Mouse (Mus musculus): Measurements from ENCODE around the gene Lair1. TPM values are rescaled to one million over a fixed set of nuclear protein-coding genes. Genes with fewer than 3 reads are reported as not detected.
"Not testable (repeated sequence)": the region's sequence is repeated elsewhere in the genome, so short reads cannot be mapped to it uniquely, and the experiment has no call there.

Gene Lair1
- polyA plus RNA-seq, 1 experiment from 2014 or later = 0.77 TPM

GRCm38 (mm10) chr7:4082804-4083203 is 19.8 kb upstream of the Lair1 start:
- H3K4me2 ChIP-seq = no peak overlapping the region
- H3K27me3 ChIP-seq = no peaks in the 10 kb centered on the region
- WGBS = 47% methylated on average over 2 of the region's 2 CpGs
- no peak overlapping the region for H3K4me3 ChIP-seq
- H3K4me1 ChIP-seq = no peaks in the 10 kb centered on the region
- no peak overlapping the region for H3K27ac ChIP-seq
- ATAC-seq (ENCODE audit: insufficient number of reproducible peaks, insufficient read depth, low FRiP score, low TSS enrichment, low read depth) = no peak
- H3K9ac ChIP-seq = no peak overlapping the region
- H3K9me3 ChIP-seq = no peaks in the 10 kb centered on the region
- no peaks in the 10 kb centered on the region for H3K36me3 ChIP-seq

- Histone ChIP-seq H3K9me3 (no peaks in the 10 kb centered on the region), H3K4me1 (no peaks in the 10 kb centered on the region), H3K4me3 (no peak overlapping the region)
Measured at GRCm38 (mm10) chr7:4081706-4082105, 18.7 kb upstream of the Lair1 start.

GRCm38 (mm10) chr7:4080552-4080951 is 17.5 kb upstream of the Lair1 start:
- 82% methylated on average over 4 of the region's 4 CpGs for WGBS
- H3K36me3 ChIP-seq = no peaks in the 10 kb centered on the region
- H3K9ac ChIP-seq = no peak overlapping the region
- H3K4me2 ChIP-seq = no peak overlapping the region
- H3K27me3 ChIP-seq = no peaks in the 10 kb centered on the region
- H3K27ac ChIP-seq = no peak overlapping the region
- ATAC-seq (ENCODE audit: insufficient number of reproducible peaks, insufficient read depth, low FRiP score, low TSS enrichment, low read depth) = no peak
- H3K4me3 ChIP-seq = no peak overlapping the region
- no peaks in the 10 kb centered on the region for H3K4me1 ChIP-seq
- no peaks in the 10 kb centered on the region for H3K9me3 ChIP-seq

More at GRCm38 (mm10) chr7:4081706-4082105, 18.7 kb upstream of the Lair1 start:
- H3K4me2 ChIP-seq = no peak overlapping the region
- no peaks in the 10 kb centered on the region for H3K27me3 ChIP-seq
- ATAC-seq (ENCODE audit: insufficient number of reproducible peaks, insufficient read depth, low FRiP score, low TSS enrichment, low read depth) = no peak
- no peak overlapping the region for H3K27ac ChIP-seq
- no peak overlapping the region for H3K9ac ChIP-seq
- H3K36me3 ChIP-seq = no peaks in the 10 kb centered on the region

- Histone ChIP-seq H3K36me3 (no peaks in the 10 kb centered on the region), H3K4me3 (no peak overlapping the region), H3K9me3 (no peaks in the 10 kb centered on the region), H3K27me3 (no peaks in the 10 kb centered on the region), H3K9ac (no peak overlapping the region), H3K27ac (no peak overlapping the region), H3K4me2 (no peak overlapping the region), H3K4me1 (no peaks in the 10 kb centered on the region)
- WGBS = 82% methylated on average over 7 of the region's 7 CpGs
- ATAC-seq (ENCODE audit: insufficient number of reproducible peaks, insufficient read depth, low FRiP score, low TSS enrichment, low read depth) = no peak
Measured at GRCm38 (mm10) chr7:4079511-4079910, 16.5 kb upstream of the Lair1 start.

GRCm38 (mm10) chr7:4073144-4073543 is 10.1 kb upstream of the Lair1 start:
- H3K4me2 ChIP-seq = no peak overlapping the region
- ATAC-seq (ENCODE audit: insufficient number of reproducible peaks, insufficient read depth, low FRiP score, low TSS enrichment, low read depth) = no peak
- no peaks in the 10 kb centered on the region for H3K4me1 ChIP-seq
- H3K27me3 ChIP-seq = no peaks in the 10 kb centered on the region
- H3K9ac ChIP-seq = no peak overlapping the region
- H3K36me3 ChIP-seq = no peaks in the 10 kb centered on the region
- no peaks in the 10 kb centered on the region for H3K9me3 ChIP-seq
- no peak overlapping the region for H3K27ac ChIP-seq
- H3K4me3 ChIP-seq = no peak overlapping the region
- WGBS = 73% methylated on average over 3 of the region's 3 CpGs

GRCm38 (mm10) chr7:4071066-4071465 is 8.1 kb upstream of the Lair1 start:
- Histone ChIP-seq H3K4me1 (no peaks in the 10 kb centered on the region), H3K27ac (no peak overlapping the region), H3K9ac (no peak overlapping the region), H3K36me3 (no peaks in the 10 kb centered on the region), H3K27me3 (no peaks in the 10 kb centered on the region), H3K9me3 (no peaks in the 10 kb centered on the region), H3K4me2 (no peak overlapping the region), H3K4me3 (no peak overlapping the region)
- no peak for ATAC-seq (ENCODE audit: insufficient number of reproducible peaks, insufficient read depth, low FRiP score, low TSS enrichment, low read depth)
- WGBS = 86% methylated on average over 6 of the region's 6 CpGs

- ATAC-seq (ENCODE audit: insufficient number of reproducible peaks, insufficient read depth, low FRiP score, low TSS enrichment, low read depth) = no peak
- H3K27ac ChIP-seq = no peak overlapping the region
- WGBS = 86% methylated on average over 1 of the region's 1 CpGs
- no peaks in the 10 kb centered on the region for H3K9me3 ChIP-seq
- H3K4me1 ChIP-seq = no peaks in the 10 kb centered on the region
- H3K27me3 ChIP-seq = no peaks in the 10 kb centered on the region
- no peak overlapping the region for H3K4me2 ChIP-seq
- no peak overlapping the region for H3K4me3 ChIP-seq
- H3K36me3 ChIP-seq = no peaks in the 10 kb centered on the region
- H3K9ac ChIP-seq = no peak overlapping the region
Measured at GRCm38 (mm10) chr7:4063714-4064425, 866 bp upstream of the Lair1 start.

GRCm38 (mm10) chr7:4060602-4061188 is 2.3 kb downstream of the Lair1 start:
- H3K36me3 ChIP-seq; H3K9ac ChIP-seq; H3K4me3 ChIP-seq; H3K4me1 ChIP-seq; H3K9me3 ChIP-seq; H3K27me3 ChIP-seq; H3K4me2 ChIP-seq; ATAC-seq (ENCODE audit: insufficient number of reproducible peaks, insufficient read depth, low FRiP score, low TSS enrichment, low read depth); H3K27ac ChIP-seq: not testable (repeated sequence)
- WGBS = 45% methylated on average over 9 of the region's 9 CpGs

- no peaks in the 10 kb centered on the region for H3K36me3 ChIP-seq
- H3K4me3 ChIP-seq = no peak overlapping the region
- ATAC-seq (ENCODE audit: insufficient number of reproducible peaks, insufficient read depth, low FRiP score, low TSS enrichment, low read depth) = no peak
- no peak overlapping the region for H3K27ac ChIP-seq
- H3K4me1 ChIP-seq = no peaks in the 10 kb centered on the region
- H3K9me3 ChIP-seq = no peaks in the 10 kb centered on the region
- no peak overlapping the region for H3K4me2 ChIP-seq
- H3K9ac ChIP-seq = no peak overlapping the region
- no peaks in the 10 kb centered on the region for H3K27me3 ChIP-seq
- 26% methylated on average over 3 of the region's 3 CpGs for WGBS
Measured at GRCm38 (mm10) chr7:4026794-4027421, 36.1 kb downstream of the Lair1 start.

GRCm38 (mm10) chr7:4004636-4005035 is 58.4 kb downstream of the Lair1 start:
- not testable (repeated sequence) for ATAC-seq (ENCODE audit: insufficient number of reproducible peaks, insufficient read depth, low FRiP score, low TSS enrichment, low read depth); H3K27me3 ChIP-seq; H3K36me3 ChIP-seq; H3K4me3 ChIP-seq; H3K9ac ChIP-seq; H3K27ac ChIP-seq; H3K9me3 ChIP-seq; H3K4me2 ChIP-seq; H3K4me1 ChIP-seq
- WGBS = 58% methylated on average over 3 of the region's 3 CpGs

- not testable (repeated sequence) for H3K9ac ChIP-seq; H3K4me2 ChIP-seq; H3K4me3 ChIP-seq; H3K27me3 ChIP-seq; H3K4me1 ChIP-seq; ATAC-seq (ENCODE audit: insufficient number of reproducible peaks, insufficient read depth, low FRiP score, low TSS enrichment, low read depth); H3K36me3 ChIP-seq; H3K27ac ChIP-seq; H3K9me3 ChIP-seq
- 81% methylated on average over 4 of the region's 4 CpGs for WGBS
Measured at GRCm38 (mm10) chr7:4003996-4004395, 59.0 kb downstream of the Lair1 start.

- Histone ChIP-seq H3K36me3 (no peaks in the 10 kb centered on the region), H3K4me3 (no peak overlapping the region), H3K4me2 (no peak overlapping the region), H3K27ac (no peak overlapping the region), H3K9ac (no peak overlapping the region), H3K4me1 (no peaks in the 10 kb centered on the region), H3K27me3 (no peaks in the 10 kb centered on the region), H3K9me3 (no peaks in the 10 kb centered on the region)
- 89% methylated on average over 2 of the region's 2 CpGs for WGBS
- ATAC-seq (ENCODE audit: insufficient number of reproducible peaks, insufficient read depth, low FRiP score, low TSS enrichment, low read depth) = no peak
Measured at GRCm38 (mm10) chr7:3962017-3962416, 101.0 kb downstream of the Lair1 start.

All from embryonic facial prominence, embryonic 13.5 days (tissue).